Mouse (Mus musculus): ENCODE data around the gene Atg101. TPM values are rescaled to one million over a fixed set of nuclear protein-coding genes. Genes with fewer than 3 reads are reported as not detected.
A peak's percentile ranks its signal among the peaks of the same experiment; 100 is the strongest.

Gene Atg101
- 61.1 and 62.0 TPM in 2 replicates for polyA plus RNA-seq (2015; fragmentation: Nextera tagmentation; extraction: Ambion mirVana)

GRCm38 (mm10) chr15:101283911-101284750 is at the start of gene Atg101:
Atg101 (plus strand) TSS chr15:101284272.
- H3K4me2 ChIP-seq (replicated peaks): peak within 1 kb of the TSS; percentile 95
- H3K27me3 ChIP-seq (replicated peaks): no peaks in the 10 kb centered on the region
- peak within 1 kb of the TSS; percentile 86 for H3K4me3 ChIP-seq (replicated peaks)
- H3K27ac ChIP-seq: peak within 1 kb of the TSS; percentile 72
- H3K9me3 ChIP-seq: no peaks in the 10 kb centered on the region
- under 1% methylated on average over 61 of the region's 61 CpGs for WGBS
- H3K4me1 ChIP-seq (replicated peaks): peaks cover 20% of the 10 kb centered on the region
- peaks cover 16% of the 10 kb centered on the region for H3K36me3 ChIP-seq
- peak; percentile 93 for ATAC-seq
- H3K9ac ChIP-seq: peak within 1 kb of the TSS; percentile 87

DNA sequence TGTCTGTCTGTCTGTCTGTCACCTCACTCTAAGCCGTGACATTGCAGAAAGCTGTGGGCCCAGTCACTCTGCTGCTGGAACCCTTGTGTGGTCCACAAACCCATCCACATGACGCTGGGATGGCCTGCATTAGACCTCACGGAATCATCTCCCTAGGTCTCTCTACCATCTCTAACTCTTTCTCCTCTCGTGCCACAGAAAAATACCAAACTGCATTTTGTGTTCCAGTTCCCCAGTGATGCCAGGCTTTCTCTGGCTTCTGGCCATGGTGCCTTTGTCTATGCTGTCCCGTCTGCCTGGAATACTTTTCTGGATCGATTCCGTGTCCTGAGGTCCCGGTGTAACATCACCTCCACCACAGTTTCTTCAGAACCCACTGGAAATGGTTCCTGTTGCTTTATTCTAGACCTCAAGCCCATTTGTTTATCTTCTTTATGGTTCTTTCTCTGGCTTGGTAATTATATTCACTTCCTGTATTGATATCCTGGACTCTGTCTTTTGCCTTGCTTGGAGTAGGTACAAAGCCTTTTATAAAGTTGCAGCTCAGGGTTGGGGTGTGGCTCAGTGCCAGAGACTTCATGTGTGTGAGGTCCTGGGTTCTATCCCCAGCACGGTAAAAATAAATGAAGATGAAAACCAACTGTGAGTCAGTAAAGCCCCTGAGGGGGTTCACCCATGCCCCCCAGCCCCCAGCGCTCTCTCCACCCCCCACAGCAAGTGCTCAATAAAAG is 49.3 kb upstream of the Atg101 start:
- no peaks in the 10 kb centered on the region for H3K9me3 ChIP-seq
- peak; percentile 39; the same call in 1 of the 2 replicates for ATAC-seq
- no peaks in the 10 kb centered on the region for H3K27me3 ChIP-seq (replicated peaks)
- WGBS: 62% methylated on average over 10 of the region's 10 CpGs
- peak overlapping the region; percentile 88 for H3K27ac ChIP-seq
- peaks cover 44% of the 10 kb centered on the region for H3K4me1 ChIP-seq (replicated peaks)
- H3K4me2 ChIP-seq (replicated peaks): peak overlapping the region; percentile 47
- no peak overlapping the region for H3K4me3 ChIP-seq (replicated peaks)
- peaks cover 16% of the 10 kb centered on the region for H3K36me3 ChIP-seq
- H3K9ac ChIP-seq: peak overlapping the region; percentile 14; the same call in 1 of the 2 replicates

- ATAC-seq: peak; percentile 20
- H3K4me3 ChIP-seq (replicated peaks): no peak overlapping the region
- H3K27ac ChIP-seq: peak overlapping the region; percentile 88
- no peaks in the 10 kb centered on the region for H3K9me3 ChIP-seq
- peak overlapping the region; percentile 14; the same call in 1 of the 2 replicates for H3K9ac ChIP-seq
- peaks cover 44% of the 10 kb centered on the region for H3K4me1 ChIP-seq (replicated peaks)
- peaks cover 12% of the 10 kb centered on the region for H3K36me3 ChIP-seq
- H3K27me3 ChIP-seq (replicated peaks): no peaks in the 10 kb centered on the region
- 31% methylated on average over 5 of the region's 5 CpGs for WGBS
- peak overlapping the region; percentile 47 for H3K4me2 ChIP-seq (replicated peaks)
Measured at GRCm38 (mm10) chr15:101235342-101235698, 48.8 kb upstream of the Atg101 start.

- H3K4me1 ChIP-seq (replicated peaks): peaks cover 46% of the 10 kb centered on the region
- peak overlapping the region; percentile 88 for H3K27ac ChIP-seq
- peak overlapping the region; percentile 47 for H3K4me2 ChIP-seq (replicated peaks)
- H3K36me3 ChIP-seq: peaks cover 8% of the 10 kb centered on the region
- ATAC-seq: peak; percentile 42
- H3K9me3 ChIP-seq: no peaks in the 10 kb centered on the region
- WGBS: 20% methylated on average over 12 of the region's 12 CpGs
- H3K4me3 ChIP-seq (replicated peaks): peak overlapping the region; percentile 11; the same call in 1 of the 2 replicates
- H3K27me3 ChIP-seq (replicated peaks): no peaks in the 10 kb centered on the region
- H3K9ac ChIP-seq: 0 out of 2 replicates have a peak overlapping the region, but pooled peaks have one; percentile 14
Measured at GRCm38 (mm10) chr15:101235728-101236327, 48.2 kb upstream of the Atg101 start.

GRCm38 (mm10) chr15:101236878-101237277 is 47.2 kb upstream of the Atg101 start:
- 6% methylated on average over 3 of the region's 3 CpGs for WGBS
- H3K27me3 ChIP-seq (replicated peaks): no peaks in the 10 kb centered on the region
- no peaks in the 10 kb centered on the region for H3K9me3 ChIP-seq
- no peaks in the 10 kb centered on the region for H3K36me3 ChIP-seq
- no peak overlapping the region for H3K9ac ChIP-seq
- no peak overlapping the region for H3K4me3 ChIP-seq (replicated peaks)
- peaks cover 48% of the 10 kb centered on the region for H3K4me1 ChIP-seq (replicated peaks)
- no peak overlapping the region for H3K27ac ChIP-seq
- H3K4me2 ChIP-seq (replicated peaks): no peak overlapping the region
- ATAC-seq: no peak

GRCm38 (mm10) chr15:101238885-101239511 is 45.1 kb upstream of the Atg101 start:
- no peaks in the 10 kb centered on the region for H3K9me3 ChIP-seq
- peak; percentile 35; the same call in 1 of the 2 replicates for ATAC-seq
- peak overlapping the region; percentile 23 for H3K4me3 ChIP-seq (replicated peaks)
- peak overlapping the region; percentile 65 for H3K4me2 ChIP-seq (replicated peaks)
- WGBS: 10% methylated on average over 28 of the region's 28 CpGs
- H3K4me1 ChIP-seq (replicated peaks): peaks cover 39% of the 10 kb centered on the region
- H3K27ac ChIP-seq: peak overlapping the region; percentile 15; the same call in 1 of the 2 replicates
- H3K27me3 ChIP-seq (replicated peaks): no peaks in the 10 kb centered on the region
- H3K36me3 ChIP-seq: no peaks in the 10 kb centered on the region
- H3K9ac ChIP-seq: peak overlapping the region; percentile 41; the same call in 1 of the 2 replicates

DNA sequence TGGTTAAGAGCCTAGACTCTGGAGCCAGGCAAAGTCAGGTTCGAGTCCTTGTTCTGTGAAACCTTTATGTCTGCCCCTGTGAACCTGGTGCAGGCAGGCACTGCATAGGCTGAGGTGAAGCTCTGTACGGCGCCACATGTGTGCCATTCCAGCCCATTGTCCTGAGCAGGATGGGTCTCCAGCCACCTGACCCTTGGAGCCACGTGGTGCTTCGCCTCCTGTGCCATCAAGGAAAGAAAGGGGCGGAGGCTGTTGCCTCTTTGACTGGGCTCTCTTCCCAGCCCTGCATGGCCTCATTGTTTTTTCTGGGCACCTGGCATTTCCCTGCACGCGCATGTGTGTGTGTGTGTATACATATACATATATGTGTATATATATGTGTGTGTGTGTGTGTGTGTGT is 44.3 kb upstream of the Atg101 start:
- no peaks in the 10 kb centered on the region for H3K36me3 ChIP-seq
- no peak overlapping the region for H3K4me3 ChIP-seq (replicated peaks)
- H3K9me3 ChIP-seq: no peaks in the 10 kb centered on the region
- 67% methylated on average over 8 of the region's 8 CpGs for WGBS
- H3K4me2 ChIP-seq (replicated peaks): no peak overlapping the region
- H3K27ac ChIP-seq: no peak overlapping the region
- H3K4me1 ChIP-seq (replicated peaks): peaks cover 37% of the 10 kb centered on the region
- H3K9ac ChIP-seq: no peak overlapping the region
- no peak for ATAC-seq
- H3K27me3 ChIP-seq (replicated peaks): no peaks in the 10 kb centered on the region

DNA sequence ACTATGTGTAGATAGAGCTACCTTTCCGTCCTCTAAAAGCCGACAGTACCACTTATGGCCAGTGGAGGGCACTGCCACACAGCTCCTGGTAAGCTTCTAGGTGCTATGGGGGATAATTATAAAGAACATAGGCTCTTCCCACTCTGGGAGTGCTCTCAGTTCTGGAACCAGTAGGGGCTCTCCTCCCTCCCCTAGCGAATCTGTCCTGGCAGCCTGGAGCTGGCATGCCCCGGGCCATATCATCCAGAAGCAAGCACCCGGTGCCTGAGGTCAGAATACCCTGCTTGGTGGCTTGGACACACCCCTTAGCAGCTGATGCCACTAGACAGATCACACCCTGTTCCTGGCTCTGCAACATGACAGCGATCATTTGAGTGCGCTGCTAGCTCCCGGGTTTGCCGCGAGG is 43.3 kb upstream of the Atg101 start:
- H3K4me3 ChIP-seq (replicated peaks): peak overlapping the region; percentile 28
- 2% methylated on average over 10 of the region's 10 CpGs for WGBS

DNA sequence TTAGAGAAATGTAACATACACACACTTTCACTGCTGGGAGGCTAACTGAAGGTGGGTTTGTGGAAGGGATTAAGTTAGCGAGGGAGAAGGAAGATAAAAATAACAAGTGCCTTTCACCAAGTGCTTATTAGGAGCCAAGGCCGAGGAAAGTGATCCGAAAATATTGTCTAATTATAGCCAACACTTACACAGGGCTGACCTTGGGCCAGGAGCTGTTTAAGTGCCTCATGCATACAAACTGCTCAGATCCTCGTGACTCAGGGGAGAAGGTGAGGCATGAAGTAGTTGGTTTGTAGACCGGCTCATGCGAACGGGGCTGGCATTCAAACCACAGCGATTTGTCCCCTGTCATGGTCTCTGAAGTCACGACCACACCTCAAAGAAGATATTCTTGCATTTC is 42.8 kb upstream of the Atg101 start:
- H3K4me1 ChIP-seq (replicated peaks): peaks cover 28% of the 10 kb centered on the region
- H3K4me2 ChIP-seq (replicated peaks): peak overlapping the region; percentile 65
- peak overlapping the region; percentile 30 for H3K27ac ChIP-seq
- ATAC-seq: no peak
- 50% methylated on average over 9 of the region's 9 CpGs for WGBS
- no peaks in the 10 kb centered on the region for H3K9me3 ChIP-seq
- no peaks in the 10 kb centered on the region for H3K36me3 ChIP-seq
- H3K4me3 ChIP-seq (replicated peaks): peak overlapping the region; percentile 28; the same call in 1 of the 2 replicates
- H3K9ac ChIP-seq: peak overlapping the region; percentile 17; the same call in 1 of the 2 replicates
- H3K27me3 ChIP-seq (replicated peaks): no peaks in the 10 kb centered on the region

More for the DNA sequence above, 43.3 kb upstream of the Atg101 start:
- peaks cover 30% of the 10 kb centered on the region for H3K4me1 ChIP-seq (replicated peaks)
- peak overlapping the region; percentile 65 for H3K4me2 ChIP-seq (replicated peaks)
- ATAC-seq: peak; percentile 31; the same call in 1 of the 2 replicates
- H3K27me3 ChIP-seq (replicated peaks): no peaks in the 10 kb centered on the region
- H3K9ac ChIP-seq: peak overlapping the region; percentile 17; the same call in 1 of the 2 replicates
- H3K36me3 ChIP-seq: no peaks in the 10 kb centered on the region
- H3K9me3 ChIP-seq: no peaks in the 10 kb centered on the region
- peak overlapping the region; percentile 30; the same call in 1 of the 2 replicates for H3K27ac ChIP-seq

DNA sequence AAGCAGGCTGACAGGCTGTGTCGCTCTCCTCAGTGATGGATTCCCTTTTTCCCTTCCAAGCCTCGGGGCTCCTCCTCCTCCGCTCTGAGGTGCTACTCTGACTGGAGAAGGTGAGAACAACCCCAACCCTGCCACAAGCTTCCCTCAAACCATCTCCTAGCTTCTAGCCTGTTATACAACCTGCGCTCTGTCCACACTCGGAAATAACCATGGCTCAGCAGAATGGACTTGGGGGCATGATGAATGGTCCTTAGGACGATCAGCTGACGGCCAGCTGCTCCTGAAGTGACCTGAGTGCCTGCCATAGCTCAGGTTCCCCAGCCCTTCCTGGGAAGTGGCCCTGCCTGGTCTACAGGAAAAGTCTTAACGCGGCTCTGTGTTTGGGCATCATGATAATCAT is 42.2 kb upstream of the Atg101 start:
- Histone ChIP-seq H3K36me3 (no peaks in the 10 kb centered on the region), H3K4me3 (replicated peaks) (no peak overlapping the region), H3K4me2 (replicated peaks) (peak overlapping the region; percentile 65; the same call in 1 of the 2 replicates), H3K27ac (peak overlapping the region; percentile 30; the same call in 1 of the 2 replicates), H3K4me1 (replicated peaks) (peaks cover 28% of the 10 kb centered on the region), H3K27me3 (replicated peaks) (no peaks in the 10 kb centered on the region), H3K9me3 (no peaks in the 10 kb centered on the region), H3K9ac (no peak overlapping the region)
- 60% methylated on average over 9 of the region's 9 CpGs for WGBS
- no peak for ATAC-seq

DNA sequence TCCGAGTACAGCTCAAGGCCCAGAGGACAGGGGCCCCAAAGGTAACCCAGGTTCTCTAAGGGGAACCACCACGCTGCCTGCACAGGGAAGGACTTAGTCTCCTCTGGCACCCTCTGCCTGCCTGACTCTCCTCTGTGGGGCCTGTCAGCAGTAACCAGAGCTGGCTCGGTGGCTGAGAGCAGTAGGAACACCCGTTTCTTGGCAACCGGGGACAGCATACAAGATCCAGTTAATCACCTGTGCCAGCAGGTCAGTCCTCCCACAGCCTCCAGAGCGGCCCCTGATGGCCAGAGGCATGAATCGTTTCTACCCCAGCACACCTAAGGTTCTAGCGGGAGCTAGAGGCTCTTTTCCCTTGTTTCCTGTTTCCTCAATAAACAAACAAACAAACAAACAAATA is 41.4 kb upstream of the Atg101 start:
- Histone ChIP-seq H3K27me3 (replicated peaks) (no peaks in the 10 kb centered on the region), H3K36me3 (no peaks in the 10 kb centered on the region), H3K9ac (no peak overlapping the region), H3K4me3 (replicated peaks) (no peak overlapping the region), H3K9me3 (no peaks in the 10 kb centered on the region), H3K4me1 (replicated peaks) (peaks cover 33% of the 10 kb centered on the region), H3K4me2 (replicated peaks) (no peak overlapping the region), H3K27ac (no peak overlapping the region)
- ATAC-seq: no peak
- WGBS: 18% methylated on average over 8 of the region's 8 CpGs

Data from intestine, embryonic 15.5 days (tissue).